Mouse (Mus musculus) layer of hippocampus, postnatal 10 days (tissue): Measurements from ENCODE around the gene Mkrn3. TPM values are rescaled to one million over a fixed set of nuclear protein-coding genes. Genes with fewer than 3 reads are reported as not detected.

ENCODE experiments used
- DNase-seq, 2 experiments: peaks; one replicate each; pipeline ENCODE4 v3.0.0; 2021; ENCODE audit warnings: low spot score in 2 of 2
- long read RNA-seq: library from polyadenylated mRNA; stranded (forward); transcript quantifications from one replicate; pipeline ENCODE4 v2.0.0, GENCODE M21; 2023
- total RNA-seq, 2 experiments: library from RNA; stranded (reverse); gene quantifications; 2 replicates each; pipeline ENCODE4 v1.2.3; 2021

The Mkrn3 gene
- 10 to 100 TPM; 20.3 to 21.4 TPM for total RNA-seq
- long read RNA-seq, transcript Mkrn3-201 (1 exons, 2,547 nt): major isoform, 29 of 29 reads
- long read RNA-seq, partial matches to known transcripts: 0 of 29 reads
- long read RNA-seq, other reads (novel, unspliced or antisense): 0 of 29 reads

DNA sequence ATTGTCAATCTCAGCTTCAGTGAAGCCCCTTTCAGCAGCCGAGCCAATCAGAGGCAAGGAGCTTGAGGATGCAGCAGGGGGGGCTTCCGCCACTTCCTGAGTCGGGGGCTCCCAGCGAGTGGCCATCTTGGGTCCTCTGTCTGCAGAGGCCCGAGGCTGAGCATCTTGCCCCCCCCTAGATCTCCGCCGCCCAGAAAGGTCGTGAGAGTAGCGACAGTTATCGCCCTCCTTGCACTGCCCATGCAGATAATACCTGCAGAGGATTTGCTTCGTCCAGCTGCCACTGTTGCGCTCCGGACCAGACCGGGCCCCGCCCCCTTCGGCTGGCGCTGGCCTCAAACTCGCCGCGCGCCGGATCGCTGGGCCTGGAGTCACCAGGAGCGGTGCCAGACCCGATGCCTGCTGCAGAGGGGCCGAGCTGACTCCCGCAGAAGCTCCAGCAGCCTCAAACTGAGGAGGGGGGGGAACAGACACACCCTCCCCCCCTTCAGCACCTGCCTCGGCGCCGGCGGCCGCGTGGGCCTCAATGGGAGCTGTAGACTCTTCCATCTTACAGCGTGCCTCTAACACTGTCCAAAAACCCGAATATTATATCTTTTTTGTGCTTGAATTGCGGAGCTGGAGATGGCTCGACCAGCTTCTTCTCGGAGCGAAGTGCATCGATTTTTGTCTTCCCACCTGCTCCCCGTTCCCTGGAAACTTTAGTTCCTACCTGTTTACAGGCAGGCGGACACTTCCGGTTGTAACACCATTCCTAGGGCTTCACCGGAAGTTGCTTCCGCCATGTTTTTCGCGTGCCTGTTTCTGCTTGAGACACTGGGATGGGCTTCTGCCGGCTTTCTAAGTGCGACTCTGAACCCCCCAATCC is at the start of gene Mkrn3:
Gene Mkrn3 (minus strand): TSS at position 647 of the 868 bp plus-strand sequence.
- DNase-seq: peak; percentile 83 to 86

DNA sequence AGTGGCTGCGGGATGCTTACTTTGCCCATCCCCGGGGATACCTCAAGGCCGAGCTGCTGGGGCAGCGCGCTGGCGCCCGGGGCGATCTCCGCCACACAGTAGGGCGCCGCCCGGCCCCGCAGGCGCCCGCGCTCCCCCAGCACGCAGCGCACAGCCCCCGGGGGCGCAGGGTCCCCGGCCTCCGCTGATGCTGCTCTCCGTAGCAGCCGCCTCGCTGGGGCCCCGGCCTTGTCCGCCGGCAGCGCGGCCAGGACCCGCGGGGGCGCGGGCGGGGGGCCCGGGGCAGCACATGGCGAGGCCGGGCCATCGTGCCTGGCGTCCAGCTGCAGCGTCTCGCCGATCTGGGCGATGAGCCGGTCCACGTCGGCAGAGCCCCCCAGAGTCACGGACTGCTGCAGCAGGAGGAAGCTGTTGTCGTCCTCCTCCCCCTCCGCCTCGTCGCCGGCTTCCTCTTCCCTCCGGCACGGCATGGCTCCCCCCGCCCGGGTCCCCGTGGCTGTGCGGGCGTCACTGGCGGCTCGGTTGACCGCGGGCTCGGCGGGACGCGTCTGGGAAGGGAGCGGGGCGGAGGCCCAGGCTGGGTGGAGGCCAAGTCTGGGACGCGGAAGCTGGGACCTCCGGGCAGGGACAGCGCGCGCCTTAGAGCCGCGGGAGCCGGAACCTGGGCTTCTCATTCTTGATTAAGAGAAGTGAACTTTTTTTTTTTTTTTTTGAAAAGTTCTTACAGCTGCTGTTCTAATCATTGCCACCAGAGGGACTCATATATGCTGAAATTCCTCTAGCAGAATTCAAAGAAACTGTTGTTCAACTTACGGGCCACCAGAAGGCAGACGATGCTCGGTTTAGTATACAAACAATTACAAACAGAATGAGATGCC is 44.2 kb upstream of the Mkrn3 start, which contains the start of gene Peg12:
Gene Peg12 (minus strand): TSS at position 633 of the 878 bp plus-strand sequence.
- DNase-seq: peak; percentile 40 to 43

DNA sequence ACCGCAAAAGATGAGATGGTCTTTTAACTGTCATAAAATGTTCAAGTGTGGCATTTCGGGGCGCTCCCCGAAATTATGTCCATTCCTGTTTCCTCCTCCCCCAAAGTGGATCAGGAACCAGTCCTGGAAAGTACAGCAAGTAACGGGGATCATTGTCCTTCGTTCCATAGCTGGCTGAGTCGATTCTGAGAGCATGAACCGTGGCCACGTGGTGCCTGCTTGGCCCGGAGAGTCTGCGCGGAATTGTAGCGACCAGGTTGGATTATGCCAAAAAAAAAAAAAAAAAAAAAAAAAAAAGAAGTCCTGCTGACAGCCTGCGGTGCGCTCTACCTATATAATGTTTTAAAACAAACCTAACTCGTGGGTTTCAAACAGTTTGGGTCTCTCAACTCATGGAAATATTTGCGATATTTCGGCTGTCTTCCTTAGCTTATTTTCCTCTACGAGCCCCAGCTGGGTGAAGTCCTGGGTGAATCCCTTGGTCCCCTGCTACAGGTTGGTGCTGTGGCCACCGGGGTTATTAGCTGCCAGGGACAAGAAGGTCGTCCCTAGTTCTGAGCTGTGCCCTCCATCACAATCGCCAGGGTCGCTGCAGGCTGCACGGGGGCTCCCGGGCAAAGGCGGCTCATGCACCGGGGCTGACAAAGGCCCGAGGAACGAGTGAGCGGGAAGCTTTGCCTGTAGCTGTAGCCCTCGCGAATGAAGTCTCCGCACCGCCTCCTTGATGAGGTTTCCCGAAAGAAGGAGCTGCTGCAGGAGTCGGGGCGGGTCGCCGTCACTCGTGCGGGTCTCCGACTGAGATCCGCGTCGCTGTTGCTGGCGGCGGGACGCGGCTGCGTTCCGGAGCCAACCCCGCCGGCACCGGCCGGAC is 43.3 kb upstream of the Mkrn3 start:
- peak; percentile 11 to 27 for DNase-seq

DNA sequence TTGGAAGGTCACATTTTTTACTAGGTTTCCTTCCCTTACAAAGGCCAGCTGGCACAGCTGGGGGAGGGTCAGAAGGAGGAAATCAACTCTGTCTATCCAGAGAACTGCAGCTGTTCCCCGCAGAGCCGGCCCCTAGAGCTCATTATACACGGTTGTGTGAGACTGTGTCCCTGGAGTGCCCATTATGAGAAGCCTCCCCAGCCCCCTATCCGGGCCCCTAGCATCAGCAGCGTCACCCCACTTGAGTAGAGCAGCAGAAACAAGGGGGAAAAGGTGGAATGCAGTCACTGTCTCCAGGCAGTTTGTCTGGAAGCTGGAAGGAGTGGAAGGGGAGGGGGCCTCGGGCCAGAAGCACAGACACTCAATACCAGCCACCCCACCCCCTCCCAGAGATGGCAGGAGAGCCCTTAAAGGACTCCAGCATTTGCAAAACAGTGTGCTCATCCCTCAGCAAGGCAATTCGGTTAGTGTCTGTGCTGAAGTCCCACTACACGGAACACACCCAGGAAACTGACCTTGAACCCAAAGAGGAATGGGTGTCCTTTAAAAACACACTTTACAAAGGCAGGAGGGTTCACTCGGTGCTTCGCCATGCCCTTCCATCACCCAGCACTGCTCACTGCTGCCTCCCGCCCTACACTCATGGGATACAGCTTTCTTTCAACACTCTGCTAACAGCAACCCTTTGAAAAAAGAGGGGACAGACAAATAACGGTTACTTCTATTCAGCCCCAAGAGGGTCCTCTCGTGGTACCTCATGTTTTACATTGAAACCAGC is 42.5 kb upstream of the Mkrn3 start:
- DNase-seq: peak; percentile 4 to 8

DNA sequence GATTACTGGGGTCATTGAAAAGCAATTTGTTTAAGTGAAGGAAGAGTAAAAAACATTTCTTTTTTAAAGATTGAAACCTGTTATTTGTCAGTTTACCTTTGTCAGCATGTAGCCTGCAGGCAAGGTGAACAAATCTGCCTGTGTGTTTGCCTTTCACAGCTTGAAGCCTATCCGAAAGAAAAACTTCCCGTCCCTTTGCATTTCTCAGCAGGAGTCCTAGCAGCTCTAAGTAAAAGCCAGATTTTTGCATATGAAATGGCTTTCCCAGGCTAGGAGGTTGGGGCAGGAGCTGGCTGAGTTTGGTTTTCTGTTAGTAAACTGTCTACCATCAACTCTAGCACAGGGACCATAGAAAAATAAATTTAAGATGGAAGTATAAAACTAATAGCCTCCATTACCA is 32.4 kb upstream of the Mkrn3 start:
- DNase-seq: no peak

DNA sequence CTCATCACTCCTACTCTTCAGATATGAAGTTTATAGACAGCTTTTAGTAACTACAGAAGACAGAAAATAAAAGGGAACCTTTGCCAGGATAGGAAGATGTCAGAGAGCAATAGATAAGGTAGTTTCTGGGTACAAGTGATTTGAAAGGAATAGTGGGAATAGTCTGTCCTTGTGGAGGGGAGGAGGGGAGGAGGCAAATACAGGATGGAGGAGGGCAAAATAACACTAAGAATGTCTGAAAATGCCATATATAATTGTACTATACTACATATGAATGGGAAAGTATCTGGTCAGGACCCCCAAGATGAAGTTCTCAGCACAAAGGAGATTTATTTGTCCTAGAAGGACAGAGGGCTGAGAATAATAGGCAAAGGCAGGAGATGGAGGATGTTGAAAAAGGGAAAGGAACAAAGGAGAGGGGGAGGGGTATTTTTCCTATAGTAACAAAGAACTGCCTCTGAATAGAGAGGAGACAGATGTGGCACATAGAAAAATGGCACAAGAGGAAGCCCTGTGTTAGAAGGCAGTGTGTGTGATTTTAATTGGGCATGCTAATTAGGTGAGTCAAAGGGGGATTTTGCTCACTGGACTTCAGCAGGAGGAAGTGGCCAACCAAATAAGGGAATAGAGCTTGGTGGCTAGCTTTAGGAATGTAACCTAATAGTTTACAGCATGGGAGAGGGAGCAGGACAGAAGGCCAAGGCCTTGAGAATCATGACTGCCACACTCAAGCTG is 25.7 kb upstream of the Mkrn3 start:
- DNase-seq: no peak

DNA sequence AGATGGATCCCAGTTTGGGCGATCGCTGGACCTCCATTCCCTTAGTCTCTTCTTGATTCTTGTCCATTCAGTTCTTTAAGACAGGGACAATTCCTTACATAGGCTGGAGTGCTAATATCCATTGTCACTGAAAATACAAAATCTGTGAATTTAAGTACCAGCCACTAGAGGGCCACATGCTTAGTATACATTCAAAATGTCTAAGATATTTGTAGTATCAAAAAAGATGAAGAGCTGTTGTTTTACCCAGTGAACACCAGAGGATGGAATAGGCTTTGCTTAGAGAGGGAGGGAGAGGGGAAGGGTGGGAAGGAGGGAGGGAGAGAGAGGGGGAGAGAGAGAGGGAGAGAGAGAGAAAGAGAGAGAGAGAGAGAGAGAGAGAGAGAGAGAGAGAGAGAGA is 16.5 kb upstream of the Mkrn3 start:
- DNase-seq: no peak

DNA sequence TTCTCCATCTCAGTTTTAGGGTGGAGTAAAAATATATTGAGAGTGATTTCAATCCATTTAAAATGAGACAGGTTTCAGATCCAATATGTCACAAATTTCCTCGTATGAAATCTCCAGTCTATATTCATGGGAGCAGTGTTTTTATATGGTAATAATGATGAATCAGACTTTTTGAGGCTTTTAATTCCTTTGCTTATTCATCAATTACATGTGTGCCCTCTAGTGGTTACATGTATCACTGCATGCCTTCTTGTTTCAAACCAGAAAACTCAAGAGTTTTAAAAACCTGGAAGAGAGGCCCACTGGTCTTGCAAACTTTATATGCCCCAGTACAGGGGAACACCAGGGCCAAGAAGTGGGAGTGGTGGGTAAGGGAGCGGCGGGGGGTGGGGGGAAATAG is 13.3 kb upstream of the Mkrn3 start:
- no peak for DNase-seq

DNA sequence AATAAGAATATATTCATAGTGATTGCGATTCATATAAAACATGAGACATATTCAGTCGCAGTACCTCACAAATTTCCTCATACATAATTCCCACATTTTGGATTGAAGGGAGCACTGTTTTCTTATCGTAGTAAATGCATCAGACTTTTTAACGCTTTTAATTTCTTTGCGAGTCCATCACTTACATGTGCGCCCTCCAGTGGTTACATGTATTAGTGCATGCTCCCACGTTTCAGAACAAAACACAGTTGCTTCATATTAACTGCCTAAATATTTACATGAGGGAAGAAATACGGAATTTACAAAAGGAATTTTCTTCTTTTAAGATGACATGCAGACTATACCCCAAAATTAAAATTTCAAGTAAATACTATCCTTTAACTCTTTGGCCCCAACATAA is 8.4 kb upstream of the Mkrn3 start:
- peak; percentile 20 to 39 for DNase-seq

DNA sequence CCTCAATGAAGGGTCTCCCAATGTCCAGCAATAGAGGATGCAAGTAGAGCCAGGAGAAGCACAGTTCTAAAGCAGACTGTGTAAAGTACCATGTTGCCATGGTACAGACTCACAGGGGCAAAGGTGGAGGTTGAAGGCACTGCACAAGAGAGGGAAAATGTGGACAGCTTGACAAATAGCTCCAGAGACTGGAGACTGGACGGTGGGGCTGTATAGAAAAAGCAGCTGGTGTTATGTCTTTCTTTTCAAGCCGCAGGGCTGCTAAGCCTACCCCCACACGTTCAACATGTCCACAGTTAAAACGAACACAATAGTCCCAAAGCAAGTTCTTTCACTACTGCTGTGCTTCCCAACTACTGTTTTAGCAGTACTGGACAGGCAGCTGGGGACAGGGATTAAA is 3.3 kb upstream of the Mkrn3 start:
- DNase-seq: no peak

DNA sequence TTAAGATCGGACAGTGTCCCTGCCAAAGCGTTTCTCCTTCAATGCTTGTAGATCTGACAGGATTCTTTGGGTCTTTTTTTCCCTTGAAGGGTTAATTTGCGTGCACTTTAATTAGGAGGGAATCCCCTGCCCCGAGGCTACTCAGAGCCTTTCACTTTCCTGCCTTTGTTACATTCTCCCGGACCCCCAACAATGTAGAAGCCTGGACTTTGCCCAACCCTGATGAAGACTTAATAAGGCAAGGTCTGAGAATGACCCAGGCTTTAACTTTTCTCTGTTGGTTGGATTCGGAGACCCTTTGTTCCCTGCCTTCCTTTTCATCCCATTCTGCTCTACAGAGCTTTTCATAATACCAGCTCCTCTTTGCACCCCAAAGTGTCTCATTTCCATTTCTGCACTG is 627 bp upstream of the Mkrn3 start:
- DNase-seq: no peak

DNA sequence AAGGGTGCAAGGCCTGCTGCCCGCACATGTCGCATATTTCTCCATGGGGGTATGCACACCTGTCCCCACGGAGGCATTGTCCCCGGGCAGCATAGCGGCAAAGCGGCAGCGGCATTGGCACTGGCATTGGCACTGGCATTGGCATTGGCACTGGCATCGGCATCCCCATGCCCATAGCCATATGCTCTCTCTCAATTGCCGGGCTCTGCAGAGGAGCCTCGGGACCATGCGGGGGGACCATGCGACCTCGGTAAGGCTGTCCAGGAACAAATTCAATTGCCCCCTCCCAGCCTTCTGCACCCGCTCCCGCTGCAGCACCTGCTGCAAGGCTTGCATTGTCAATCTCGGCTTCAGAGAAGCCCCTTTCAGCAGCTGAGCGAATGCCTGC is 840 bp downstream of the Mkrn3 start:
- DNase-seq: no peak

DNA sequence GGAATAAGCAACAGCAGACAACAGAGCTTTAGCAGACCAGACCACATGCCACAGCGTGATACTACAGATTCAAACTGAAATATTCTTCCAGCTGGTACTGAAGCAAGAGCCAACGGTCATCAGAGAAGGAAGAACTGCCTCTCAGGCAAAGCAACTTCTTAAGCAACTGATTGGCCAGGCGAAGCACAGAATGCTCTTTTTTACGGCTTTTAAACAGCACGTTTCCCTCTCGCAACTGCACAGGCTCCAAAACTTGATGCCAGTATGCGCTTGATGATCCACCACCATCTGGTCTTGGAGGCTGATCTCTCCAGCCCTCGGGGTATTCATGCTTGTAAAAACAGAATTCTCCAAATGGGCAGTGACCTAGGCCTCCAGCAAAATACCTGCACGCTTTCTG is 1.6 kb downstream of the Mkrn3 start:
- peak; percentile 8 to 17 for DNase-seq

DNA sequence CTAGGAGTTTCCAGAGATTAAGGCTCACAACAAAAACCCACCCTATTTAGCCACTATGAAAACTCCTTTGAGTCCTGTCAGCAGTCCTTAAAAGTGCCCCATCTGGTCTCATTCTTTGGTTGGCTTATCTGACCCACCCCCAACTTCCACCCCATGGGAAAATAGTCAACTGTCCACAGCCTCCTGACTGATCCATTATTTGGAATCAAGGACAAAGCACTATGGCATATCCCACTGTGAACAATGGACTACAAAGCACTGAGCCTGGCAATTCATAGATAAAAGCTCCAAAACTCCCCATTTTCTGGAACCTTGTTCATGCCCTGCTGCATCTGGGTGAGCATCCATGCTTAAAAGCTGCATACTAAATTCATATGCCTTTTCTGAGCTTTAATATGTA is 3.8 kb downstream of the Mkrn3 start:
- DNase-seq: no peak

DNA sequence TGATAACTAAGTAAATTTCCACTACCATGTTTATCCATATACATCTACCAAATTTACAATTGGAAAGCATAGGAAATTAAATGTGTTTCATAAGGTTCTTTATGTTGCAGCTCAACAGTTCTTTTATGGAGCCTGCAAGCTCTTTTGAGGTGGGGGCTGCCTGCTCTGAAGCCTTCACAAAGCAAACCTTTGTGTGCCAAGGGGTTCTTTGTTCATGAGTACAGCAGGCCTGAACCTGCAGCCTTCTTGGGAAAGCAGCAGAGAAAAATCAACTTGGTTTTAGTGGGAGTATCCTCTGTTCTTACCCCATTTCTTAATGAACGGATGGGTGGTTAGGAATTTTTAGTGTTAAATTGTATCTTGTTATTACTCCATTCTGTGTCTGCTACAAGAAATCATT is 4.7 kb downstream of the Mkrn3 start:
- no peak for DNase-seq

DNA sequence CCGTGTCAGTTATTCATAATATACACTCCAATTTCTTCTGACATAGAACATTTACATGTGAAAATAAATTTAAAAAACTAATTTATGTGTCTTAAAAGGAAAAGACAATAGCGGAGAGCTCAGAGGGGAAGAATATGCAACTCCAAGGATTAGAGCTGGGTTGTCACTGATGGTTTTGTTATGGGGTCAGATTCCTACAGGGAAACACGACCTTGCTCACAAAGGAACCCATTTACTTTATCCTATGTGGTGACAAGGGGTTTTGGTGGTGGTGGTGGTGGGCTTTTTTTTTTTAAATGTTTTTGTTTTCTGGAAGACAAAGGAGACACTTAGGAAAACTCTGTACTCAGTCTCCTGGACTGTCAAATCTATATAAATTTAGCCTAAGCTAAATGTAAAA is 12.1 kb downstream of the Mkrn3 start:
- DNase-seq: no peak

DNA sequence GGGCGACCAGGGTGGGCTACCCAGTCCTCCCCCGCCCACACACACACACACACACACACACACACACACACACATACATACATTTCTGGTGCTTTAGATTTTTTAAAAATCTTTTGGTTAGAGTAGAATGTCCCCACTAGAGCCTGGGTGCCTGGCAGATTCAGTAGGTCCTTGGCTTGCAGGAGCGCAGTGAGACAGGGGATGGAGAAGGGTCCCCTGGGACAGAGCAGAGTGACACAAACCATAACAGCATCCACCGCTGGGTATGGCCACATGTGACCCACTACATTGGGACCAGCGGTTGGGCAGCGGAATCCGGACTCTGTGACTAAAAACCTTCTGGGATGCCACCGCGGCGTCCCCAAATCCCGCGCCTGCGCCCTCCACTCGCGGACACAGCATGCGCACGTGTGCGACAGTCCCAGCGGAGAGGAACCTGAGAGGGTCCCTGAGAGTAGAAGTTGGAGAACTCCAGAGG is 13.3 kb downstream of the Mkrn3 start:
- peak; percentile 25 to 49 for DNase-seq

DNA sequence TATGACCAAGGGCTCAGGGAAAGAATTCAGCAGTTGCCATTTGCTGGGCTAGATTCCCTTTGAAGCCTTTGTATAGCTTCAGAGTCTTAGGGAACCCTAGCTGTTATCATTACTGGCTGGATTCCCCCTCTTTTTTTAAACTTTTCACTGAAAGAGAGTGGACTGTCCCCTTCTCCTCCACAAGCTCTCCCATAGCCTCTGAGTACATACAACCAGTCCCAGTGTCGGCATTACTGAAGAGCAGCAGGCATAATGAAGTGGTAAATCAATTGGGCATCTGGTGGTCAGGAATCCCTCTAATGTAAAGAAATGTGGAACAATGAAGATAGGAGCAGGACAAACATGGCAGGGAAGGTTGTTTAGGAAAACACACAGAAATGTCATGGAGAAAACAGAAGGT is 27.7 kb downstream of the Mkrn3 start:
- DNase-seq: no peak

DNA sequence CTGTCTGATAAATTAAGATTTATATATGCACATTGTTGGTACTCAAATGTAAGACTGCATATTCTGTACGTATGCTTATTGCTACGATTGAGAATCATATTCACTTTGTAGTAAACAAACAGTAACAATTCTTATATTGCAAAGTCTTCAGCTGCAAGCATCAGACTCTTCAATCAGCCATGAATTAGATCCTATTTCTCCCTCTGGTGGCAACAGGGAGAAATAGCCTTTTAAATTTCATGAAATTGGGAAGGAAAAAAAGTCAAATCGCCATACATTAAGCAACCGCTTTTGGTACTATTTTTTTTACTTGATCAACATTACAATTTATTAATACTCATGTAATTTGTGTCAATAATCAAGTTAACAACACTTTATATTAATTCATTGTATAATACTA is 31.6 kb downstream of the Mkrn3 start:
- DNase-seq: no peak
